In genomic region chr2:28387422-28387836, GRCm38 (mm10) we compare ENCODE assay signal across 8 mouse cellular contexts. TPM values are rescaled to one million over a fixed set of nuclear protein-coding genes. Genes with fewer than 3 reads are reported as not detected.
DNase-seq lines count a peak whose midpoint lies in the region; ATAC-seq and TF ChIP-seq lines count a peak whose summit lies in the region.

No protein-coding gene starts in this region.

- H3K36me3 ChIP-seq in midbrain, embryonic 11.5 days (ENCODE audit: control insufficient read depth, insufficient read depth, low read length), result no peaks in the 10 kb centered on the region
- H3K36me3 ChIP-seq in stomach, embryonic 15.5 days, result no peaks in the 10 kb centered on the region

- ATAC-seq in midbrain, embryonic 11.5 days (ENCODE audit: low FRiP score), result peak; percentile 74
- 0 out of 2 replicates have a peak, but pooled peaks have one; percentile 22 for ATAC-seq in stomach, embryonic 15.5 days (ENCODE audit: insufficient read depth, low FRiP score, low read depth)

- H3K27ac ChIP-seq in midbrain, embryonic 11.5 days (ENCODE audit: low read depth, low read length), result peak overlapping the region; percentile 41; the same call in 1 of the 2 replicates
- H3K27ac ChIP-seq in stomach, embryonic 15.5 days, result peak overlapping the region; percentile 28; the same call in 1 of the 2 replicates

- H3K4me3 ChIP-seq in midbrain, embryonic 11.5 days (ENCODE audit: low read depth, low read length), result no peak overlapping the region
- H3K4me3 ChIP-seq in stomach, embryonic 15.5 days (replicated peaks), result no peak overlapping the region

- no peaks in the 10 kb centered on the region for H3K9me3 ChIP-seq in midbrain, embryonic 11.5 days (ENCODE audit: control insufficient read depth, low read length)
- no peaks in the 10 kb centered on the region for H3K9me3 ChIP-seq in stomach, embryonic 15.5 days

- H3K4me1 ChIP-seq in midbrain, embryonic 11.5 days (ENCODE audit: control insufficient read depth, insufficient read depth, low read length), result peaks cover 8% of the 10 kb centered on the region
- H3K4me1 ChIP-seq in stomach, embryonic 15.5 days, result 0 out of 2 replicates have a peak, but pooled peaks cover 6% of the 10 kb centered on the region

- H3K4me2 ChIP-seq in midbrain, embryonic 11.5 days, result no peak overlapping the region
- no peak overlapping the region for H3K4me2 ChIP-seq in stomach, embryonic 15.5 days

- DNase-seq in brain, embryonic 14.5 days (ENCODE audit: low read depth), result peak; percentile 98
- peak; percentile 97 to 98 for DNase-seq in cerebellum, postnatal 10 days
- peak; percentile 45 to 52 for DNase-seq in frontal cortex, postnatal 25 days (ENCODE audit: low spot score in 2 of 2)
- peak; percentile 20 to 48 for DNase-seq in kidney, postnatal 25 days
- DNase-seq in midbrain, embryonic 11.5 days (ENCODE audit: low spot score, missing footprints), result no peak
- DNase-seq in urinary bladder, postnatal 14 days (ENCODE audit: low spot score), result no peak
- no peak for DNase-seq in adrenal gland, adult 8-10 months

- 9% methylated on average over 6 of the region's 6 CpGs for WGBS in midbrain, embryonic 11.5 days
- WGBS in stomach, embryonic 15.5 days, result 28% methylated on average over 6 of the region's 6 CpGs

- no peak overlapping the region for H3K9ac ChIP-seq in midbrain, embryonic 11.5 days (ENCODE audit: low read length)
- no peak overlapping the region for H3K9ac ChIP-seq in stomach, embryonic 15.5 days

- no peaks in the 10 kb centered on the region for H3K27me3 ChIP-seq in midbrain, embryonic 11.5 days (ENCODE audit: control insufficient read depth, insufficient read depth, low read length)
- no peaks in the 10 kb centered on the region for H3K27me3 ChIP-seq in stomach, embryonic 15.5 days (replicated peaks)

- TF ChIP-seq POLR2A in brain, embryonic 14.5 days (IDR thresholded peaks at IDR 0.05; ENCODE audit: borderline replicate concordance, extremely low read depth, insufficient read depth, insufficient read length, poor library complexity, severe bottlenecking), result no peak

- no peak for TF ChIP-seq CTCF in brain, embryonic 14.5 days (IDR thresholded peaks at IDR 0.05; ENCODE audit: borderline replicate concordance, extremely low read depth, insufficient read depth, insufficient read length)

RNA-seq across cellular contexts. Expression of gene Ppp1r26, which starts 59.2 kb away (rescaled TPM):
- polyA plus RNA-seq in brain, embryonic 14.5 days (2012; rRNA removed), result 18.9 and 28.3 TPM in 2 replicates
- 2.9 and 3.2 TPM in 2 replicates for polyA plus RNA-seq in midbrain, embryonic 11.5 days (2014; fragmentation: Nextera tagmentation; extraction: Ambion mirVana)
- polyA plus RNA-seq in stomach, embryonic 15.5 days (2015; fragmentation: Nextera tagmentation; extraction: Ambion mirVana), result 4.4 TPM in 2 replicates
- 10 to 100 TPM in 2 of 4 experiments, 1 to 10 TPM in 2; 6.2 to 14.0 (median 10.4) TPM for total RNA-seq in adrenal gland, adult 8-10 months (2022)

Comparison
In these comparisons a context has a peak if more than half of its experiments do, and no peak if none do; other contexts are left out.
1. DNase-seq: peak in brain, embryonic 14.5 days (single experiment), cerebellum, postnatal 10 days (2 of 2), frontal cortex, postnatal 25 days (2 of 2) and kidney, postnatal 25 days (2 of 2); none in midbrain, embryonic 11.5 days (single experiment), urinary bladder, postnatal 14 days (single experiment) and adrenal gland, adult 8-10 months (single experiment).